Mouse (Mus musculus) mouse embryonic stem cell (cell line): ENCODE results near the gene Ccn6.
"Not testable (repeated sequence)": the region's sequence is repeated elsewhere in the genome, so short reads cannot be mapped to it uniquely, and the experiment has no call there.

Source experiments
- in situ Hi-C, 2 experiments: fragments of 300-500 bp; cut with MboI; formaldehyde crosslinking; loops; 1 replicate in 1 of 2; 3 replicates in 1 of 2; pipeline ENCODE4 v1.14.3; 2019 to 2020; ENCODE audit warnings: low sequenced_read_pairs in 2 of 2, low pct_unique_long_range_greater_than_20kb in 1 of 2, mixed read lengths in 1 of 2; ENCODE audit not compliant: unreplicated experiment in 1 of 2

Gene Ccn6

GRCm38 (mm10) chr10:39163694-39164093, at the start of gene Ccn6:
Ccn6 (minus strand) TSS chr10:39163794.
- in situ Hi-C loops, result no loop called here

GRCm38 (mm10) chr10:39210031-39210430, 46.4 kb upstream of the Ccn6 start:
- in situ Hi-C loops, result no loop called here

GRCm38 (mm10) chr10:39209161-39210025, 45.8 kb upstream of the Ccn6 start:
- in situ Hi-C loops, result no loop called here

GRCm38 (mm10) chr10:39208712-39209111, 45.1 kb upstream of the Ccn6 start:
- in situ Hi-C loops, result no loop called here

- in situ Hi-C loops, result no loop called here
Observed at GRCm38 (mm10) chr10:39207310-39207855, 43.8 kb upstream of the Ccn6 start.

- in situ Hi-C loops, result no loop called here
Observed at GRCm38 (mm10) chr10:39202490-39202889, 38.9 kb upstream of the Ccn6 start.

GRCm38 (mm10) chr10:39198216-39198615, 34.6 kb upstream of the Ccn6 start:
- in situ Hi-C loops, result not testable (repeated sequence)

- in situ Hi-C loops, result no loop called here
Observed at GRCm38 (mm10) chr10:39192673-39193072, 29.1 kb upstream of the Ccn6 start.

- in situ Hi-C loops, result no loop called here
Observed at GRCm38 (mm10) chr10:39185545-39185906, 21.9 kb upstream of the Ccn6 start.

GRCm38 (mm10) chr10:39184864-39185544, 21.4 kb upstream of the Ccn6 start:
- in situ Hi-C loops, result no loop called here

GRCm38 (mm10) chr10:39176981-39177380, 13.4 kb upstream of the Ccn6 start:
- in situ Hi-C loops, result no loop called here

- in situ Hi-C loops, result loop anchor here (5.0 kb wide), 1 partner anchor 349 kb away; no protein-coding TSS in a partner anchor
Observed at GRCm38 (mm10) chr10:39173077-39173476, 9.5 kb upstream of the Ccn6 start.

GRCm38 (mm10) chr10:39172540-39172931, 8.9 kb upstream of the Ccn6 start:
- in situ Hi-C loops, result loop anchor here (5.0 kb wide), 1 partner anchor 350 kb away; no protein-coding TSS in a partner anchor

GRCm38 (mm10) chr10:39171603-39172539, 8.3 kb upstream of the Ccn6 start:
- in situ Hi-C loops, result loop anchor here (5.0 kb wide), 1 partner anchor 350 kb away; no protein-coding TSS in a partner anchor

- in situ Hi-C loops, result loop anchor here (5.0 kb wide), 1 partner anchor 351 kb away; no protein-coding TSS in a partner anchor
Observed at GRCm38 (mm10) chr10:39171134-39171533, 7.5 kb upstream of the Ccn6 start.

GRCm38 (mm10) chr10:39170706-39171105, 7.1 kb upstream of the Ccn6 start:
- in situ Hi-C loops, result loop anchor here (5.0 kb wide), 1 partner anchor 352 kb away; no protein-coding TSS in a partner anchor

- in situ Hi-C loops, result loop anchor here (5.0 kb wide), 1 partner anchor 352 kb away; no protein-coding TSS in a partner anchor
Observed at GRCm38 (mm10) chr10:39170181-39170580, 6.6 kb upstream of the Ccn6 start.

- in situ Hi-C loops, result loop anchor here (5.0 kb wide), 1 partner anchor 353 kb away; no protein-coding TSS in a partner anchor
Observed at GRCm38 (mm10) chr10:39169642-39170041, 6.0 kb upstream of the Ccn6 start.
